9 mouse cellular contexts compared by ENCODE assay signal in genomic region chr4:148168287-148168686, GRCm38 (mm10). TPM values are rescaled to one million over a fixed set of nuclear protein-coding genes. Genes with fewer than 3 reads are reported as not detected.
DNase-seq lines count a peak whose midpoint lies in the region; ATAC-seq and TF ChIP-seq lines count a peak whose summit lies in the region.
"Had no signal": no experiment of that assay in that cellular context is flagged by ENCODE, and none has a peak within 500 bp of the region (broad histone marks: within the 10 kb centered on the region; RNA-seq: fewer than 3 reads in every experiment).

No protein-coding gene starts in this region.

- no peak overlapping the region for H3K27ac ChIP-seq in gastrocnemius, adult 2 months
- H3K27ac ChIP-seq in neural tube, embryonic 15.5 days (replicated peaks), result no peak overlapping the region
- H3K27ac ChIP-seq: stomach, embryonic 15.5 days had no signal

- no peak for ATAC-seq in neural tube, embryonic 15.5 days (ENCODE audit: low FRiP score)
- peak; percentile 57; the same call in 1 of the 2 replicates for ATAC-seq in erythroblast, adult 5-6 weeks (replicated peaks; ENCODE audit: low FRiP score, poor library complexity, severe bottlenecking)
- peak; percentile 58 for ATAC-seq in megakaryocyte, adult 5-6 weeks (ENCODE audit: poor library complexity, severe bottlenecking)

- peaks cover 50% of the 10 kb centered on the region for H3K27me3 ChIP-seq in neural tube, embryonic 15.5 days (replicated peaks)

- intact Hi-C loops in gastrocnemius, adult 2 months (cut with DNase I), result no loop called here

- peak; percentile 86 for TF ChIP-seq CTCF in gastrocnemius, adult 2 months (IDR thresholded peaks at IDR 0.05)

- no peaks in the 10 kb centered on the region for H3K9me3 ChIP-seq in neural tube, embryonic 15.5 days (replicated peaks)
- H3K9me3 ChIP-seq: stomach, embryonic 15.5 days had no signal

- no peak overlapping the region for H3K9ac ChIP-seq in neural tube, embryonic 15.5 days (replicated peaks)
- H3K9ac ChIP-seq: stomach, embryonic 15.5 days had no signal

- H3K4me3 ChIP-seq in gastrocnemius, adult 2 months, result no peak overlapping the region
- H3K4me3 ChIP-seq in neural tube, embryonic 15.5 days (replicated peaks), result no peak overlapping the region
- H3K4me3 ChIP-seq: stomach, embryonic 15.5 days had no signal

- no peak overlapping the region for H3K4me2 ChIP-seq in neural tube, embryonic 15.5 days
- H3K4me2 ChIP-seq: stomach, embryonic 15.5 days had no signal

- peaks cover 36% of the 10 kb centered on the region for H3K4me1 ChIP-seq in neural tube, embryonic 15.5 days

- WGBS in neural tube, embryonic 15.5 days, result 34% methylated on average over 7 of the region's 7 CpGs

- no peaks in the 10 kb centered on the region for H3K36me3 ChIP-seq in neural tube, embryonic 15.5 days
- H3K36me3 ChIP-seq: stomach, embryonic 15.5 days had no signal

- peak; percentile 66 for DNase-seq in gastrocnemius, adult 2 months
- no peak for DNase-seq in gastrocnemius, adult 8-10 months (ENCODE audit: low spot score in 2 of 2)
- peak; percentile 71 for DNase-seq in neural tube, embryonic 10.5 days (ENCODE audit: extremely low spot score, low spot score)
- DNase-seq in adrenal gland, postnatal 36 days, result peak; percentile 63 to 77
- peak; percentile 72 for DNase-seq in thymus, postnatal 14 days

RNA-seq across cellular contexts. Expression of gene Fbxo2, which starts 7.9 kb away (rescaled TPM):
- total RNA-seq in gastrocnemius, adult 2 months (2021), result under 1 TPM in 1 of 2 experiments, not detected in 1; 0.43 TPM
- under 1 TPM in 3 of 4 experiments, not detected in 1; 0.36 to 0.67 (median 0.48) TPM for total RNA-seq in gastrocnemius, adult 8-10 months (2022)
- polyA plus RNA-seq in neural tube, embryonic 15.5 days (2015; fragmentation: Nextera tagmentation; extraction: Ambion mirVana), result 17.2 and 19.0 TPM in 2 replicates
- total RNA-seq in adrenal gland, postnatal 36 days (2021), result 1 to 10 TPM; 3.9 to 5.1 TPM
- not detected in 2 replicates for total RNA-seq in erythroblast, adult 5-6 weeks (2015; ENCODE audit: low replicate concordance)
- total RNA-seq in erythroblast, adult 5-6 weeks (2017; ENCODE audit: low replicate concordance), result not detected in 2 replicates
- total RNA-seq in megakaryocyte, adult 5-6 weeks (2015), result not detected in 2 replicates
- not detected in 2 replicates for total RNA-seq in megakaryocyte, adult 5-6 weeks (2017)

RNA-seq across cellular contexts. Expression of gene Fbxo44, which starts 8.0 kb away (rescaled TPM):
- 1 to 10 TPM; 7.5 to 9.7 TPM for total RNA-seq in gastrocnemius, adult 2 months (2021)
- total RNA-seq in gastrocnemius, adult 8-10 months (2022), result 10 to 100 TPM in 1 of 4 experiments, 1 to 10 TPM in 3; 7.3 to 11.0 (median 8.3) TPM
- 89.4 and 104 TPM in 2 replicates for polyA plus RNA-seq in neural tube, embryonic 15.5 days (2015; fragmentation: Nextera tagmentation; extraction: Ambion mirVana)
- total RNA-seq in adrenal gland, postnatal 36 days (2021), result 10 to 100 TPM; 10.7 to 12.9 TPM
- not detected in 2 replicates for total RNA-seq in erythroblast, adult 5-6 weeks (2015; ENCODE audit: low replicate concordance)
- total RNA-seq in erythroblast, adult 5-6 weeks (2017; ENCODE audit: low replicate concordance), result 0.43 TPM in 1 of 2 replicates, not detected in the other
- total RNA-seq in megakaryocyte, adult 5-6 weeks (2015), result 0.93 TPM in 1 of 2 replicates, not detected in the other
- 0.61 and 0.77 TPM in 2 replicates for total RNA-seq in megakaryocyte, adult 5-6 weeks (2017)

RNA-seq across cellular contexts. Expression of gene Fbxo6, which starts 16.3 kb away (rescaled TPM):
- total RNA-seq in gastrocnemius, adult 2 months (2021), result 10 to 100 TPM; 36.8 to 46.4 TPM
- 10 to 100 TPM; 44.3 to 53.2 (median 47.5) TPM for total RNA-seq in gastrocnemius, adult 8-10 months (2022)
- polyA plus RNA-seq in neural tube, embryonic 15.5 days (2015; fragmentation: Nextera tagmentation; extraction: Ambion mirVana), result 20.6 and 21.9 TPM in 2 replicates
- 10 to 100 TPM; 48.5 to 58.3 TPM for total RNA-seq in adrenal gland, postnatal 36 days (2021)
- total RNA-seq in erythroblast, adult 5-6 weeks (2015; ENCODE audit: low replicate concordance), result 2.7 and 3.3 TPM in 2 replicates
- 1.3 and 2.8 TPM in 2 replicates for total RNA-seq in erythroblast, adult 5-6 weeks (2017; ENCODE audit: low replicate concordance)
- total RNA-seq in megakaryocyte, adult 5-6 weeks (2015), result 29.3 and 30.8 TPM in 2 replicates
- total RNA-seq in megakaryocyte, adult 5-6 weeks (2017), result 13.5 and 16.8 TPM in 2 replicates

RNA-seq across cellular contexts. Expression of gene Draxin, which starts 37.8 kb away (rescaled TPM):
- total RNA-seq in gastrocnemius, adult 2 months (2021), result under 1 TPM in 1 of 2 experiments, not detected in 1; 0.03 TPM
- total RNA-seq in gastrocnemius, adult 8-10 months (2022), result not detected
- 7.3 and 10.4 TPM in 2 replicates for polyA plus RNA-seq in neural tube, embryonic 15.5 days (2015; fragmentation: Nextera tagmentation; extraction: Ambion mirVana)
- total RNA-seq in adrenal gland, postnatal 36 days (2021), result under 1 TPM; 0.10 to 0.20 TPM
- 0.42 TPM in 1 of 2 replicates, not detected in the other for total RNA-seq in erythroblast, adult 5-6 weeks (2015; ENCODE audit: low replicate concordance)
- total RNA-seq in erythroblast, adult 5-6 weeks (2017; ENCODE audit: low replicate concordance), result 0.84 TPM in 1 of 2 replicates, not detected in the other
- not detected in 2 replicates for total RNA-seq in megakaryocyte, adult 5-6 weeks (2015)
- 0.04 TPM in 1 of 2 replicates, not detected in the other for total RNA-seq in megakaryocyte, adult 5-6 weeks (2017)

RNA-seq across cellular contexts. Expression of gene Mad2l2, which starts 38.1 kb away (rescaled TPM):
- 10 to 100 TPM; 10.3 to 18.0 TPM for total RNA-seq in gastrocnemius, adult 2 months (2021)
- total RNA-seq in gastrocnemius, adult 8-10 months (2022), result 10 to 100 TPM; 11.6 to 19.1 (median 15.1) TPM
- polyA plus RNA-seq in neural tube, embryonic 15.5 days (2015; fragmentation: Nextera tagmentation; extraction: Ambion mirVana), result 99.2 and 99.9 TPM in 2 replicates
- 10 to 100 TPM; 23.1 to 27.1 TPM for total RNA-seq in adrenal gland, postnatal 36 days (2021)
- 7.3 and 8.6 TPM in 2 replicates for total RNA-seq in erythroblast, adult 5-6 weeks (2015; ENCODE audit: low replicate concordance)
- 3.4 and 7.1 TPM in 2 replicates for total RNA-seq in erythroblast, adult 5-6 weeks (2017; ENCODE audit: low replicate concordance)
- 21.9 and 25.3 TPM in 2 replicates for total RNA-seq in megakaryocyte, adult 5-6 weeks (2015)
- total RNA-seq in megakaryocyte, adult 5-6 weeks (2017), result 3.6 and 5.9 TPM in 2 replicates

Comparison
In these comparisons a context has a peak if more than half of its experiments do, and no peak if none do; other contexts are left out.
1. DNase-seq: peak in gastrocnemius, adult 2 months (single experiment), neural tube, embryonic 10.5 days (single experiment), adrenal gland, postnatal 36 days (2 of 2) and thymus, postnatal 14 days (single experiment); none in gastrocnemius, adult 8-10 months (0 of 2).
2. RNA of gene Fbxo44, which starts 8.0 kb away (total RNA-seq): 10.7 to 12.9 TPM in adrenal gland, postnatal 36 days, 7.5 to 9.7 TPM in gastrocnemius, adult 2 months and 7.3 to 11.0 TPM in gastrocnemius, adult 8-10 months; 0.61 to 0.93 TPM in megakaryocyte, adult 5-6 weeks and 0.43 TPM in erythroblast, adult 5-6 weeks; every median in the first group is over 4 times any median in the second.